Mouse (Mus musculus) megakaryocyte, embryonic 14.5 days (primary cell): ENCODE results near the gene Bivm.

Experiments
- FLI1 ChIP-seq: IDR thresholded peaks from 2 replicates; pipeline ENCODE4 v1.6.1; 2012; ENCODE audit warnings: low read length, inconsistent platforms, mixed read lengths
- GATA1 ChIP-seq: IDR thresholded peaks from 3 replicates; pipeline ENCODE4 v1.6.1; 2012; ENCODE audit warnings: mixed read lengths, low read length, inconsistent platforms, borderline replicate concordance

GRCm38 (mm10) chr1:44120074-44120406, 1.3 kb downstream of the Bivm start:
- TF ChIP-seq GATA1 (no peak), FLI1 (no peak)
